Mouse (Mus musculus) embryonic facial prominence, embryonic 11.5 days (tissue): ENCODE measurements around the gene Hps1. TPM values are rescaled to one million over a fixed set of nuclear protein-coding genes. Genes with fewer than 3 reads are reported as not detected.

Source experiments
- ATAC-seq: fragments of 200-750 bp; cut with Nextera tagmentation; replicated peaks from 2 replicates; pipeline ENCODE4 v1.8.0; 2017; ENCODE audit warnings: low read depth; ENCODE audit not compliant: insufficient number of reproducible peaks, low FRiP score, low TSS enrichment
- DNase-seq: peaks from one replicate; pipeline ENCODE4 v3.0.0-alpha.2; 2015; ENCODE audit warnings: low spot score
- H3K27ac ChIP-seq: fragments of 300-500 bp; sonication (generic); replicated peaks from 2 replicates; pipeline ENCODE4 v1.5.1; 2014; ENCODE audit warnings: mild to moderate bottlenecking, low read depth, low read length, control low read depth
- H3K27me3 ChIP-seq: fragments of 300-500 bp; sonication (generic); 2 replicates; pipeline ENCODE4 v1.6.1; 2014; ENCODE audit warnings: mild to moderate bottlenecking, low read length, moderate library complexity, mixed read lengths; ENCODE audit not compliant: control insufficient read depth, insufficient read depth
- H3K36me3 ChIP-seq: fragments of 300-500 bp; sonication (generic); replicated peaks from 2 replicates; pipeline ENCODE4 v1.6.1; 2014; ENCODE audit warnings: low read depth, mild to moderate bottlenecking, low read length, moderate library complexity, mixed read lengths; ENCODE audit not compliant: control insufficient read depth, insufficient read depth
- H3K4me1 ChIP-seq: fragments of 300-500 bp; sonication (generic); 2 replicates; pipeline ENCODE4 v1.6.1; 2014; ENCODE audit warnings: low read length, mixed read lengths; ENCODE audit not compliant: control insufficient read depth, insufficient read depth
- H3K4me2 ChIP-seq: fragments of 300-500 bp; sonication (generic); 2 replicates; pipeline ENCODE4 v1.6.1; 2014; ENCODE audit warnings: low read depth, mild to moderate bottlenecking, control low read depth, low read length, moderate library complexity
- H3K4me3 ChIP-seq: fragments of 300-500 bp; sonication (generic); 2 replicates; pipeline ENCODE4 v1.5.1; 2014; ENCODE audit warnings: low read depth, low read length, control low read depth
- H3K9ac ChIP-seq: fragments of 300-500 bp; sonication (generic); replicated peaks from 2 replicates; pipeline ENCODE4 v1.6.1; 2014; ENCODE audit warnings: mild to moderate bottlenecking, control low read depth, low read length
- H3K9me3 ChIP-seq: fragments of 300-500 bp; sonication (generic); replicated peaks from 2 replicates; pipeline ENCODE4 v1.6.1; 2016; ENCODE audit warnings: mild to moderate bottlenecking, low read length, inconsistent platforms, mixed read lengths; ENCODE audit not compliant: control insufficient read depth
- WGBS: fragments of 180-500 bp; shearing (Covaris S2); extraction: QIAGEN DNeasy Blood & Tissue Kit; methylation state at CpG from one replicate; pipeline ENCODE4 v1.1.7; 2014; 5-methylcytosine and 5-hydroxymethylcytosine counted together
- polyA plus RNA-seq: library from polyadenylated mRNA; unstranded; fragments of >200 nt; fragmentation: Nextera tagmentation; extraction: Ambion mirVana; gene quantifications from 2 replicates; pipeline ENCODE4 v1.2.1, GENCODE M21; 2014

The Hps1 gene
- polyA plus RNA-seq, 1 experiment from 2014 or later = 7.5 TPM

DNA sequence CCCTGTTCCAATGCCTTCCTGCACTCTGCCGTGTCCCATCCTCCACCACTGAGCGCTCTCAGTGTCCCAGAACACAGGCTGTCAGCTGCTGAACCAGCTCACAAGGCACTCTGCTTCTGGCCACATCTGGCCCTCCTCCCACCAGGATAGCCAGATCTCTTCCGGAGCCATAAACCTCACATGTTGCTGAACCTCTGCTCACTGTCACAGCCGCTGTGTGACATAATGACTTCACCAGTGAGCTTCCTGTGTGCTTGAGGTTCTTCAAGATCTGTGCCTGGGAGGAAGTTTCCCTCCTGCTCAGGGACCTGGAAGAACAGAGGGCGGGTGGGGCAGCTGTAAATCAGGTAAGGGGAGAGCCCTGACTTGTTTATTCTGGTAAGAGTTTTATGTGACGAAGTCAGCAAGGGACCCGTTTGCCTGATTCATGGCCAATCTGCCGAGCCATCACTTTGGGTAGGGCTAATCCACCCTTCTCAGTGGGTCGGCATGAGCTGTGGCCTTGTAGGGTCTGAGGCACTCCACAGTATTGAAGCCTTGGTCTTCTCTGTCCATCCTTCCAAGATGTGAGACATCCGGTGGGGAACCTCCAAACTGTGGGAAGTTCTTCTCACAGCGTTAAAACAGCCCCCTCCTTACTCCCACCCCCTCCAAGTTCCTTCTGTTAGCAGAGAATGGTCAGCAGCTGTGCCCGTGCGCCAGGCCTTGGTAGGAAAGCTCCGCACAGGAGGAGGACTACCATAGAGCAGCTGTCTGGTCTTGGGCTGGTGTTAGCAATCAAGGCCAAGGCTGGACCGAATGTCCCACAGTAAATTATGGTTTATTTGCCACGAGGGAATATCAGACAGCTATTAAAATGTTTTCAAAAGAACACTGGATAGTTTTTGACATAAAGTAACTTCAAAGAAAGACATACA is 54.5 kb downstream of the Hps1 start:
- H3K4me2 ChIP-seq = no peak overlapping the region
- H3K9ac ChIP-seq = no peak overlapping the region
- no peak overlapping the region for H3K27ac ChIP-seq
- no peak overlapping the region for H3K4me3 ChIP-seq
- 71% methylated on average over 16 of the region's 16 CpGs for WGBS
- no peaks in the 10 kb centered on the region for H3K9me3 ChIP-seq
- H3K4me1 ChIP-seq = no peaks in the 10 kb centered on the region
- no peaks in the 10 kb centered on the region for H3K36me3 ChIP-seq
- no peaks in the 10 kb centered on the region for H3K27me3 ChIP-seq
- DNase-seq = no peak
- ATAC-seq = no peak

DNA sequence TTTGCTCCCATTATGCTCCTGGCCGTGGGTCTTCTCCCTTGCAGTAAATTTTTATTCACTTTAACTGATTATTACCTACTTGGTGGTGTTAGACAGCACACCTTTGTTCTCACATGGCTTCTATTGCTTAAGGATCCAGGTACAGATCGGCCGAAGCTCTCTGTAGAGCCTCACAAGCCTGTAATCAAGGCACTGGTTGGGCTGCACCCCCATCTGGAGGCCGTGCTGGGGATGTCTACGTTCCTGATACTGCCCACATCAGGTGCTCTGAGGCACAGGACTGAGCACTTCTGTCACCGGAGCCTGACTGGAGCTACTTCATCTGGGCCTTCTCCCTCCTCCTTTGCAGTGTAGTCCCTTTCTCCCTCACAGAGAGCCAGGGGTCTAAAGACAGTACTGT is 56.5 kb downstream of the Hps1 start:
- Histone ChIP-seq H3K27me3 (no peaks in the 10 kb centered on the region), H3K36me3 (no peaks in the 10 kb centered on the region), H3K4me3 (no peak overlapping the region), H3K9me3 (no peaks in the 10 kb centered on the region), H3K27ac (no peak overlapping the region), H3K9ac (no peak overlapping the region), H3K4me1 (no peaks in the 10 kb centered on the region), H3K4me2 (no peak overlapping the region)
- 79% methylated on average over 6 of the region's 6 CpGs for WGBS
- no peak for ATAC-seq
- no peak for DNase-seq

GRCm38 (mm10) chr19:42722500-42722899 is 57.3 kb downstream of the Hps1 start:
- WGBS = 58% methylated on average over 2 of the region's 2 CpGs
- no peak for DNase-seq
- Histone ChIP-seq H3K4me3 (no peak overlapping the region), H3K36me3 (no peaks in the 10 kb centered on the region), H3K27ac (no peak overlapping the region), H3K4me2 (no peak overlapping the region), H3K9me3 (no peaks in the 10 kb centered on the region), H3K27me3 (no peaks in the 10 kb centered on the region), H3K9ac (no peak overlapping the region), H3K4me1 (no peaks in the 10 kb centered on the region)
- ATAC-seq = no peak

- no peaks in the 10 kb centered on the region for H3K4me1 ChIP-seq
- no peak for DNase-seq
- H3K9ac ChIP-seq = no peak overlapping the region
- H3K27ac ChIP-seq = no peak overlapping the region
- no peak overlapping the region for H3K4me3 ChIP-seq
- H3K4me2 ChIP-seq = no peak overlapping the region
- ATAC-seq = no peak
- no peaks in the 10 kb centered on the region for H3K27me3 ChIP-seq
- H3K36me3 ChIP-seq = no peaks in the 10 kb centered on the region
- 85% methylated on average over 3 of the region's 3 CpGs for WGBS
- no peaks in the 10 kb centered on the region for H3K9me3 ChIP-seq
Observed at GRCm38 (mm10) chr19:42718101-42718500, 61.7 kb downstream of the Hps1 start.

GRCm38 (mm10) chr19:42717668-42718067 is 62.1 kb downstream of the Hps1 start:
- DNase-seq = peak; percentile 35
- Histone ChIP-seq H3K4me2 (no peak overlapping the region), H3K36me3 (no peaks in the 10 kb centered on the region), H3K27ac (no peak overlapping the region), H3K9me3 (no peaks in the 10 kb centered on the region), H3K4me3 (no peak overlapping the region), H3K9ac (no peak overlapping the region), H3K27me3 (no peaks in the 10 kb centered on the region), H3K4me1 (no peaks in the 10 kb centered on the region)
- ATAC-seq = no peak
- 66% methylated on average over 5 of the region's 5 CpGs for WGBS

DNA sequence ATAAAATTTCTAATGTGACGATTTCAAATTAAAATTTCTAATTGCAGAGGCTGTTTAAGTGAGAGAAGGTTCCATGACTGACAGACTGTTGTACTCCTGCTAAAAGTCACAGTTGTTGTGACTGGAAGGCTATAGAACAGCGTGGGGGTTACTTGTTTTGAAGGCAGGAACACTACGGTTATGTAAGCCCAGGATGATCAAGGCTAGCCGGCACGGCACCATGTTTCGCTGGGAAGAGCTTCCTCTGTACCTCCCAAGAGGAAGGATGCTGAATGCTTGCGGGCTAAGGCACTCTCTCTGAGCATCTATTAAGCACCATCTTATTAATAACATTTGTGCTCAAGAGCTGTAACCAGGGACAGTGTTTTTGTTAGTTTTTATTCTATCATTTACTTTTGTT is 63.3 kb downstream of the Hps1 start:
- Histone ChIP-seq H3K9ac (no peak overlapping the region), H3K36me3 (no peaks in the 10 kb centered on the region), H3K9me3 (no peaks in the 10 kb centered on the region), H3K4me2 (no peak overlapping the region), H3K27ac (no peak overlapping the region), H3K27me3 (no peaks in the 10 kb centered on the region), H3K4me1 (no peaks in the 10 kb centered on the region), H3K4me3 (no peak overlapping the region)
- ATAC-seq (no peak), DNase-seq (no peak)
- 62% methylated on average over 7 of the region's 7 CpGs for WGBS

- Histone ChIP-seq H3K27me3 (no peaks in the 10 kb centered on the region), H3K4me2 (no peak overlapping the region), H3K4me1 (no peaks in the 10 kb centered on the region), H3K9me3 (no peaks in the 10 kb centered on the region), H3K36me3 (no peaks in the 10 kb centered on the region), H3K9ac (no peak overlapping the region), H3K4me3 (no peak overlapping the region), H3K27ac (no peak overlapping the region)
- ATAC-seq (no peak), DNase-seq (no peak)
- 76% methylated on average over 9 of the region's 9 CpGs for WGBS
Observed at GRCm38 (mm10) chr19:42713770-42714169, 66.0 kb downstream of the Hps1 start.
